Mouse (Mus musculus) forelimb bud, embryonic 11.5 days (tissue): Measurements from ENCODE around the gene E030030I06Rik.
"Not testable (repeated sequence)": the region's sequence is repeated elsewhere in the genome, so short reads cannot be mapped to it uniquely, and the experiment has no call there.

ENCODE experiments used
- DNase-seq: peaks from one replicate; pipeline ENCODE4 v3.0.0-alpha.2; 2012; ENCODE audit warnings: low read depth, low spot score

The E030030I06Rik gene

GRCm38 (mm10) chr10:22149073-22149690 lies at the start of gene E030030I06Rik:
TSS of gene E030030I06Rik (minus strand) at chr10:22149270.
- no peak for DNase-seq

- not testable (repeated sequence) for DNase-seq
These were observed 42.0 kb upstream of the E030030I06Rik start for GRCm38 (mm10) chr10:22191035-22191434.

DNA sequence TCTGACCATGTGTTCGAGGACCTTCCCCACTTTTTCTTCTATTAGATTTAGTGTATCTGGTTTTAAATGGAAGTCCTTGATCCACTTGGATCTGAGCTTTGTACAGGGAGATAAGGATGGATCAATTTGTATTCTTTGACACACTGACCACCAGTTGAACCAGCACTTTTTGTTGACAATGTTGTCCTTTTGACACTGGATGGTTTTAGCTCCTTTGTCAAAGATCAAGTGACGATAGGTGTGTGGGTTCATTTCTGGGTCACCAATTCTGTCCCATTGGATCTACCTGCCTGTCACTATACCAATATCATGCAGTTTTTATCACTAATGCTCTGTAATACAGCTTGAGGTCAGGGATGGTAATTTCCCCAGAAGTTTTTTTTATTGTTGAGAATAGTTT lies 27.4 kb upstream of the E030030I06Rik start:
- DNase-seq: not testable (repeated sequence)

- not testable (repeated sequence) for DNase-seq
These were observed 25.1 kb upstream of the E030030I06Rik start for GRCm38 (mm10) chr10:22174190-22174487.

DNA sequence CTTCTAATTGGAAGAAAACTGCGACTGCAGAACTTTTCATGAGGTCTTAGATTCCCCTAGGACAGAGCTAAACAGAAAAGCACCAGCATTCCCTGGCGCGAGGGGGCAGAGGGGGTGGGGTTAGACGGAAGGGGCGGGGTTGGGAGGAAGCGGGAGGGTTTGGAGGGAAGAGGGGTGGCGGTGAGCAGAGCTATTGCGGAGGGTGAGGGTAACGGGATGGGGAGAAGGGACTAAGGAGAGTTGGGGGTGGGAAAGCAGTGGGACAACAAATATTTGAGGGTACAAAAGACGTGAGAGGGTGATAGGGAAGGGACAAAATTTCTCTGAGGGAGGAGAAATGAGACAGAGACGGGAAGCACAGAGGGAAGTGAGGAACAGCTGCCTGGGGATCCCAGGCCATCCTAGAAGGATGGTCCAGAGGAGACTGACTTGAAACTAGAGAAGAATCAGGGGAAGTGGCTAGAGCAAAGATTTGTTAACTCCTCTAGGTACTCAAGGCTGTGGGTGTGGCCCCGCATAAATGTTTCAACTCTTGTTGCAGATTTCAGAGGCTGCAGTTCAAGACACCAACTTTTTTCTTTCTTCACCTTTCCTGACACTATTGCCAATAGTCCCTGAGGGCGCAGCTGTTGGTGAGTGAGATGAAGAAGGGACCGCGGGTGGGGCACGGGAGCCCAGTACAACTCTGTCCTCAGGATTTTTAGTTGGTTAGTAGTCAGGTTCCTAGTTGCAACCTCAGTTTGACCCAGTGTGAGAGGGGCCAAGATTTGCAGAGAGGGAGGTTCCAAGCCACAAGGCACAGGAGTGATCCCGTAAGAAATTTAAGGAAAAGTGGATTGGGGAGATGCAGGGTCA lies 24.5 kb upstream of the E030030I06Rik start:
- DNase-seq: not testable (repeated sequence)

DNA sequence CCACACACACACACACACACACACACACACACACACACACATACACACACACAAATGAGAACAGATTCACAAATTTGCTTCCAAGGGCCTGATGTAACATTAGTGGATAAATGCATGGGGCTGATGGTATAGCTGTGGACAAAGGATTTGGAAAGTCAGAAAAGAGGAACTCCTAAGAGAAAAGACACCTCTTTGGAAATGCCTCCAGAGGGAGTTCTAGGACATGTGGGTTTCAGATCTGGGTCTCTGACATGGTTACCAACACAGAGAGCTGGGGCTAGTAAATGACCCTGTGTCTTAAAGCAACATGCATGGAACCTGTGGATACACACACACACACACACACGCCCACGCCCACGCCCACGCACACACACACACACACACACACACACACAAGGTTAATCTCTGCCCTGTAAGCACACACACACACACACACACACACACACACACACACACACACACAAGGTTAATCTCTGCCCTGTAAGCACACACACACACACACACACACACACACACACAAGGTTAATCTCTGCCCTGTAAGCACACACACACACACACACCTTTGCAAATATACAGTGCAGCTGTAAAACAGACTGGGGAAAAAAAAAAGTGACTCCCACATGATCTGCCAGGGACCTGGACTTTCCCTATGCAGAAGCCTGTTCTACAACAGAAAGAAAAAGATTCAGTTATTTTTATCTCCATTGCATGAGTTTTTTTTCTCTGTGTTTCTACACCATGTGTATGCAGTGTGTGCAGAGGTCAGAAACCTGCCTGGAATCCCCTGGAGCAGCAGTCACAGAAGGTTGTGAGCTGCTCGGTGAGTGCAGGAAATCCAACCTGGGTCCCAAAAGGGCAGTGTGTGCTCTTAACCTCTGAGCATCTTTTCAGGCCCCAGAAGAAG lies 23.6 kb upstream of the E030030I06Rik start:
- DNase-seq: not testable (repeated sequence)

DNA sequence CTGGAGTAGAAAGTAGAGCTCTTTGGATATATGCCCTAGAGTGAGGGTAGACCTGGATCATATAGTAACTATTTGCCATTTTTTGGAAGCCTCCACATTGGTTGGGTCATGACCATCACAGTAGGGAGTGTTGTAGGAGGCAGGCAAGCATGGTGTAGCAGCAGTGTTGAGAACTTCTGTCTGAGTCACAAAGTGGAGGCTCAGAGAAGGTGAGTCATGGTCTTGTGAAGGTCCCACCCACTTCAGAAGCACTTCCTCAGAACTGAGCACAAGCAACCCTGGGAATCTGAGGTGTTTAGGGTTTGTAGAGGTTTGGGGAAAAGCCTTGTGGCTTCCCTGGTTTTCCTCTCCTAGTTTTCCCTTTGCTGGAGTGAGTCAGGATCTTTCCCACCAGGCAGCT lies 20.0 kb upstream of the E030030I06Rik start:
- DNase-seq: not testable (repeated sequence)

DNA sequence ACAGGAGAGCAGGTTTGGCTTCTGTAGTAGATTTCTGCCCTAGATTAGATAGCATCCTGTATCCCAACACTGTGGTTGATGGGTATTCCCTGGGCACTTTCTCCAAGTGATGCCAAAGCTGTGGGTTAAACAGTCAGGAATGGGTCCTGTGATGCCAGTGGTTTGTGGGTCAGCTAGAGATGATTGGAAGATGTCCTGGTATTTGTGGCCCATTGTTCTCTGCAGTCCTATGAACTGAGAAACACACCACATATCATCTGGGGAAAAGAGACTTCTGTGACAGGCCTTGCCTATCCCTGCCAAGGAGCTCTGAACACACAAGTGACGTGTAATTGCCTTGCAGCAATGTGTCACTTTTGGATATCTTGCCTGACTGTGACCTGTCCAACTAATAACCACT lies 18.0 kb upstream of the E030030I06Rik start:
- DNase-seq: not testable (repeated sequence)

GRCm38 (mm10) chr10:22166025-22166424 lies 17.0 kb upstream of the E030030I06Rik start:
- DNase-seq: not testable (repeated sequence)

DNA sequence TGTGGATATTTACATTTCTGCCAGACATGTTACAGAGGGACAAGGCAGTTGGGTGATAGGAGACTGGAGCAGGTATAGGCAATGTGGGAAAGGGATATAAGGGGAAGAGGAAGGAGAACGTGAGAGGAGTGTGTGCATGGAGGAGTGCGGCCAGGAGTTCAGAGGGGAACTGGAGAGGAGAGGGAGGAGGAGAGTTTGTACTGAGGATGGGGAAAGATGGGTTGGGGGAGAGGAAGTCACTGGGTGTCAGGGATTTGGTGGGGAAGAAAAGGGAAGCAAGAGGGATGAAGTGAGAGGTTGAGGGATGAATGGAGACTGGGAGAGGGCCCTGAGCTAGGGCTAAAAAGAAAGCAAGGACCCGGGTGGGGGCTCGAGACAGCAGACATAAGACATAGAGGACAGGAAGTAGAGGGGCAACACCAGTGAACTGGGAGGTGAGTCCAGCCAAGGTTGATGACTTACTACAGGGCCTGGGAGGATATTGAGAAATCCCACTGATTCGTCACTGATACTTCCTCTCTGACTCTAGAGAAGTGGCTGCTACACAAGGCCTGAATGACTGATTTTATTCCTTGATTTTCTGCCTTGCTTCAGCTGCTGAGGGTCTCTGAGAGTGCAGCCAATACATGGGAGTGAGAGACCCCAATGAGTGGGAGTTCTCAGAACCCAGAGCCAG lies 16.4 kb upstream of the E030030I06Rik start:
- DNase-seq: not testable (repeated sequence)

DNA sequence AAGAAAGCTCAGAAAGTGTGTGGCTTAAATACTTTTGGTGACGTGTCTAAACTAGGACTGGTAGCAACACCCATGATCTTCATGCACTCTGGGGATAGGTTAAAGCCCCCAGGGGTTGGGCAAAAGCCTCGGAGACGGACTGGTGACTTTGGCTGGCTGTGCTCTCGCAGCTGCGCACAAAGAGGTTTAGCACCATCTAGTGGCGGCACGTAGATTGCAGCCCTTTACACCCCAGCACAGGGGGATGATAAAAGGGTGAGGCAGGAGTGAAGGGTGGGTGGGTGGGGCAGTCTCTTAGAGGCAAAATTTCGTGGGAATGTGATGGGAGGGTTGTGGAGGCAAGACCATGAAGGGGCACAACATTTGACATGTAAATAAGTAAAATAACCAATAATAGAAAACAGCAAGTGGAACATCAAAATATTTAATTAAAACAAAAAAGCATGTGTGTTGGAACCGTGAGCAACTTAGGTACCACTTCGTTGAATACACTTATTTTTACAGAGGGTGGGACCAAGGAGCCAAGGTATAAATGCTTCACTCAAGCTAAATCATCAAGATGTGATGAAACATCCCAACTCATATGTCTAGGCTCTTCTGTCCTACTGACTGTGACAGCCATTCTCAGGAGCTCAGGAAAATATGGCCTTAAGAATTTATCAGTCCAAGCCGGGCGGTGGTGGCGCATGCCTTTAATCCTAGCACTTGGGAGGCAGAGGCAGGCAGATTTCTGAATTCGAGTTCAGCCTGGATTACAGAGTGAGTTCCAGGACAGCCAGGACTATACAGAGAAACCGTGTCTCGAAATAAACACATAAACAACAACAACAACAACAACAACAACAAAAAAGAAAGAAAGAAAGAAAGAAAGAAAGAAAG lies 14.9 kb upstream of the E030030I06Rik start:
- not testable (repeated sequence) for DNase-seq

- DNase-seq: not testable (repeated sequence)
These were observed 14.2 kb upstream of the E030030I06Rik start for GRCm38 (mm10) chr10:22163279-22163678.

DNA sequence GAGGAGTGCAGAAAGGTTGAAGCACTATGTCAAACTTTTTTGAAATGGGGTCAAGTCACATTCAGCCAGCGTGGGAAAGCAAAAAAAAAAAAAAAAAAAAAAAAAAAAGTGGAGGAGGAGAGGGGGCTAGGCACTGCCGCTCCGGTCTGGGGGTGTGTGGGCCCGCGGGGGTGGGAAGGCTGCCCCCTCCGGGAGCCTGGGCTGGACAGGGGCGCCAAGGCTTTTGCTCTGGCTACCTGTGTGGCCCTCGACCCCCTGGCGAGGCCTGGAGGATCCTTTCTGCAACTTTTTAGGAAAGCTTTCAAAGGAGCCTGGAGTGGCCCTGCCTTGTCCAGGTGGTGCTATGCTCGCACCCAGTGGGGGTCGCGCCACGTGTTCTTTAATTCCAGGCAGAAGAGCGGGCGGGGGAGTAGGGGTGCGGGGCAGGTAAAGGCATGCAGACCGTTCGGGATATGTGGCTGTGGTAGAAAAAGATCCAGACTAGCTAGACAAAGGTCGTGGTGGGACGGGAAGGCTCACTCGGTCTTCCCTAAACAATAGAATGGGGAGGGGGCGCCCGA lies 10.6 kb upstream of the E030030I06Rik start:
- no peak for DNase-seq

DNA sequence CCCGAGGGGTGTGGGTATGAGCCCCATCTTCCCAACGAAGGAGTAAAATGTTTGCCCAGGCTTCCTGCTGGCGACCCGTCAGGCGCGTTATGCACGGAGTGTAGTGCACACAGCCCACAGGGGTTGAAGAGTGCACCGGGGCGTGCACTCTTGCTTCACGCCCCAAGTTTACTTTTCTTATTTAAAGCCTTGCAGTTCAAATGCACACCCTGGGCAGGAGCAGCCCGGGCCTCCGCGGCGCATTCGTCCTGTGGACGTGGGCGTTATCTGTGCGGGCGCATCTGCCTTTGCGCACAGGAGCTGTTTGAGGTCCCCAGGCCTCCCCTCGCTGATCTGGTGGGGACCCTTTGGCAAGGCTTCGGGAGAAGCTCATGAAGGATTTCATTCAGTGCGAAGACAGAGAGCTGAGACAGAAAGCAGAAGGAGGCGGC lies 10.1 kb upstream of the E030030I06Rik start:
- no peak for DNase-seq

- DNase-seq: not testable (repeated sequence)
These were observed 9.4 kb upstream of the E030030I06Rik start, which contains the start of the genes Raet1e and H60b for GRCm38 (mm10) chr10:22158310-22158999. TSS of gene Raet1e (plus strand) at chr10:22158569. TSS of gene H60b (plus strand) at chr10:22158586.

DNA sequence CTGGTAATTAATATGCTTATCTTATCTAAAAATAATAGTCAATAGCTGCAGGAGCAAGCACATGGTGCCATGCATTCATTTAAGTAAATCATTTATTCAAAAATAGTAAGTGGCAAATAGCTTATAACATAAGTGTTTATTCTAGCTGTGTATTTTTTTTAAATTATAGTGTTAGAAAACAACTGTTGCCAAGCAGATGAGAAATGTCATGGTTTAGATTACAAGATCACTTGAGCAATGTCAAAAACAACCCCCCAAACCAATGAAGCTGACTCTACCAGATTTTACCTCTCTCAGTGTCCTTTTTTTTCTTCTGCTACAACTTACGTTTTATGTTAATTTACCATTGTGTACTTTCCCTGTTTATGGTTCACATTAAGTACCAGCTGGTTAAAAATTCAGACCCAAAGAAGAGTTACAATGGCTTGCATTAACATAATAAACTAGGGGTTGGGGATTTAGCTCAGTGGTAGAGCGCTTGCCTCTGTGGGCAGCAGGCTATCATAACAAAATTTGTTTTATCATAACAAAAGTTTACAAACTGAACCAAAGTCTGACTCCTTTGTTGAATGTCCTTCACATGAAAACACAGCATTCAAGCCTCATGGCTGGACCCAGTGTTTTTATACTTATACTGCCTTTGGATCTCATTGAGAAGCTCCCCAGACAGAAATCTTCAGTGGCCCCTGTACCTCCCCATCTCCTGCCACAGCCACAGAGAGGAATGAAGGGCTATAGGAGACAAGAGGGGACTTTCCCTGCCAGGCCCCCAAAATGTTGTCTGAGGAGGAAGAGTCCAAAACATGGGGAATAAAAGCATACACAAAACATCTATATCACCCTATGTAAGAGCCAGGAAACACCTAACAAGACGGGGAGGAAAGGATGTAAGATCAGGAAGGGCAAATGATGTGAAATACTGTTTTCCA lies 6.1 kb upstream of the E030030I06Rik start:
- DNase-seq: no peak

DNA sequence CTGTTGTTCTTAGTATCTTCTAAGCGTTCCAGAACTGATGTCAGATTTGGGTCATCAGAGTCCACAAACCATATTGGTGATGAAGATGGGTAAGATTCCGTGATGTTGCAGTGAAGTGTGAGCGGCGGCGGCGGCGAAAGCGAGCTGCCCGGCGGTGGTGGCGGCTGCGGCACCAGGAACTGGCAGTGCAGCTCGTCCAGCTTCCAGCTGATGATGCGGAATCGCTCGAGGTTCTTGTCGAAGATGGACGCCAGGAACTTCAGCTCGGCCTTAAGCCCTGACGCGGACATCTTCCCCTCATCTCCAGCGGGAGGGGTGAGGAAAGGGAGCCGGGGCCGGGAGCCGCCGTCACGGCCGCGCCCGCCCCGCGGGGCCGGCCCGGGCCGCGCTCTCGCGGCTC lies 5.1 kb upstream of the E030030I06Rik start:
- DNase-seq: not testable (repeated sequence)

DNA sequence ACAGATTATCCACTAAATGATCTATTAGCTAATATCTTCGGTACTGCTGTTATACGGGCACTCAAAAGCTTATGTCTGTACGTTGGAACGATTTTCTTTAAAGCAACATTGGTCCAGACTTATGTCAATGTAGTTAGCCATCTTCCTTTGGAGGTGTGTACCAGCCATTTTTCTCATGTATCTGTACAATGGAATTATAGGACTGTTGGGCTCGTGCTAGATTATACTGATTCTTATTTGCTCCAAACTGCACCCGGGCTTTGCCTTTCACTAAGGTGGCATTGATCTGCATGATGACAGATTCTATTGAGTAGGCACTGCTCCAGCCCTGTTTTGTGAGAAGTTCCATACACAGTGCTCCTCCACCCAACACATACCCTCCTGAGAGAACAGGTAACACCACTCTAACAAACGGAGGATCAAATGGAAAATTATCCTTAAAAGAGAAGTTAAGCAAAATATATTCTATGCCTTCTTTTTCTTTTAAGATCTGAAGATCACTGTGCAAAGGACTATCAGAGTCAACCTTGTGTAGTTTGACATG lies 4.1 kb upstream of the E030030I06Rik start:
- not testable (repeated sequence) for DNase-seq
